Comparison of ENCODE assay signal across 11 mouse cellular contexts in the genomic region with DNA sequence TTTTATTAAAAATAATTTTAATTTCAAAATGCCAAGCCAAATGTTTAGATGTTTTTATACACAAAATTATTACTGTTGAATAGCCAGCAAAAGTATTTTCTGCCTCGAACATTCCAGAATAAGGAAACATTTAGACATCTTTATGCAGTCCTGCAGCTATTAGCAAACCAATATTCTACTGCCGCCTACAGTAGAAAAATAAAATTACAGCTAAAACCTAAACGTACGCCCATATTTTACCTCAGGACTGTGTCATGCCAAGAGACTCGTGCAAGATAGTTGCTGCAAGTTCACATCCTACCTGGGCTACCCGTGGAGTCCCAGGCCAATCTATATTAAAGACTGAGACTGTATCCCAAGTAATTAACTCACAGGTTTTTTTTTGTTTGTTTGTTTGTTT. TPM values are rescaled to one million over a fixed set of nuclear protein-coding genes. Genes with fewer than 3 reads are reported as not detected.
DNase-seq lines count a peak whose midpoint lies in the region; ATAC-seq and TF ChIP-seq lines count a peak whose summit lies in the region.
"Had no signal": no experiment of that assay in that cellular context is flagged by ENCODE, and none has a peak within 500 bp of the region (broad histone marks: within the 10 kb centered on the region; RNA-seq: fewer than 3 reads in every experiment).

No protein-coding gene starts in this region.

- peak; percentile 66 for TF ChIP-seq CTCF in gastrocnemius, adult 2 months (IDR thresholded peaks at IDR 0.05)
- peak; percentile 51 for TF ChIP-seq CTCF in lung, embryonic 14.5 days (IDR thresholded peaks at IDR 0.05; ENCODE audit: low read depth)

- intact Hi-C loops in gastrocnemius, adult 2 months (cut with DNase I) = loop anchor here (10.0 kb wide), 1 partner anchor 255 kb away; no protein-coding TSS in a partner anchor
- intact Hi-C loops in heart, postnatal 14 days (cut with DNase I) = loop anchor here (10.0 kb wide), 1 partner anchor 745 kb away; no protein-coding TSS in a partner anchor

- no peak for ATAC-seq in lung, embryonic 14.5 days (ENCODE audit: insufficient read depth)
- ATAC-seq in inflammation-experienced regulatory T-cells, adult 6 months = peak; percentile 36
- ATAC-seq in monocyte, adult 5-6 weeks (replicated peaks; ENCODE audit: insufficient number of reproducible peaks, low FRiP score, low TSS enrichment, poor library complexity, severe bottlenecking) = no peak

- 50% methylated on average over 6 of the region's 6 CpGs for WGBS in lung, embryonic 14.5 days

- H3K4me2 ChIP-seq in lung, embryonic 14.5 days = no peak overlapping the region
- H3K4me2 ChIP-seq: limb, embryonic 15.5 days had no signal

- no peaks in the 10 kb centered on the region for H3K4me1 ChIP-seq in lung, embryonic 14.5 days (ENCODE audit: insufficient read depth)

- no peak overlapping the region for H3K27ac ChIP-seq in gastrocnemius, adult 2 months
- H3K27ac ChIP-seq in lung, embryonic 14.5 days (ENCODE audit: low read depth) = no peak overlapping the region
- H3K27ac ChIP-seq: limb, embryonic 15.5 days had no signal

- H3K36me3 ChIP-seq in lung, embryonic 14.5 days (ENCODE audit: insufficient read depth) = peaks cover 10% of the 10 kb centered on the region; the same call in 1 of the 2 replicates

- peaks cover 28% of the 10 kb centered on the region; the same call in 1 of the 2 replicates for H3K9me3 ChIP-seq in lung, embryonic 14.5 days (ENCODE audit: low read depth, low read length)

- no peak overlapping the region for H3K4me3 ChIP-seq in gastrocnemius, adult 2 months
- no peak overlapping the region for H3K4me3 ChIP-seq in lung, embryonic 14.5 days (ENCODE audit: low read depth, low read length)
- H3K4me3 ChIP-seq: limb, embryonic 15.5 days had no signal

- DNase-seq in gastrocnemius, adult 2 months = no peak
- DNase-seq in gastrocnemius, adult 18-20 months (ENCODE audit: low spot score) = no peak
- peak; percentile 74 for DNase-seq in lung, embryonic 14.5 days
- DNase-seq in lung, postnatal 4 days = no peak
- peak; percentile 60 for DNase-seq in ES-CJ7 (ENCODE audit: low read depth, low spot score)
- no peak for DNase-seq in heart, postnatal 14 days
- DNase-seq: right cerebral cortex, postnatal 25 days; thymus, adult 18-20 months had no signal

- H3K27me3 ChIP-seq in lung, embryonic 14.5 days (ENCODE audit: insufficient read depth, low read length) = no peaks in the 10 kb centered on the region
- H3K27me3 ChIP-seq: limb, embryonic 15.5 days had no signal

- no peak overlapping the region for H3K9ac ChIP-seq in lung, embryonic 14.5 days
- H3K9ac ChIP-seq: limb, embryonic 15.5 days had no signal

RNA-seq across cellular contexts. Expression of gene Zrsr1, which starts 2.3 kb away (rescaled TPM):
- 10 to 100 TPM; 20.7 to 20.9 TPM for total RNA-seq in gastrocnemius, adult 2 months (2021)
- 10 to 100 TPM; 21.1 to 25.0 TPM for total RNA-seq in gastrocnemius, adult 18-20 months (2021)
- 2.8 and 3.3 TPM in 2 replicates for polyA plus RNA-seq in lung, embryonic 14.5 days (2014; fragmentation: Nextera tagmentation; extraction: Ambion mirVana)
- polyA plus RNA-seq in inflammation-experienced regulatory T-cells, adult 6 months (2017; shearing (Covaris generic)) = 10 to 100 TPM in 1 of 3 experiments, 1 to 10 TPM in 2; 6.2 to 11.1 (median 8.8) TPM
- 18.8 to 34.8 TPM (median 27.8 TPM) in 3 replicates for total RNA-seq in monocyte, adult 5-6 weeks (2017)
- 10 to 100 TPM; 10.2 to 11.6 TPM for total RNA-seq in heart, postnatal 14 days (2021)

RNA-seq across cellular contexts. Expression of gene Gm28048, which starts 12.4 kb away (rescaled TPM):
- 1 to 10 TPM; 1.8 to 2.1 TPM for total RNA-seq in gastrocnemius, adult 2 months (2021)
- 1 to 10 TPM; 1.7 to 2.3 TPM for total RNA-seq in gastrocnemius, adult 18-20 months (2021)
- polyA plus RNA-seq in lung, embryonic 14.5 days (2014; fragmentation: Nextera tagmentation; extraction: Ambion mirVana) = 15.3 and 16.6 TPM in 2 replicates
- polyA plus RNA-seq in inflammation-experienced regulatory T-cells, adult 6 months (2017; shearing (Covaris generic)) = 10 to 100 TPM; 32.2 to 37.8 (median 34.9) TPM
- 21.3 to 32.3 TPM (median 25.1 TPM) in 3 replicates for total RNA-seq in monocyte, adult 5-6 weeks (2017)
- 1 to 10 TPM; 5.5 to 9.2 TPM for total RNA-seq in heart, postnatal 14 days (2021)

RNA-seq across cellular contexts. Expression of gene Commd1, which starts 12.7 kb away (rescaled TPM):
- 100 to 1,000 TPM in 1 of 2 experiments, 10 to 100 TPM in 1; 89.3 to 105 TPM for total RNA-seq in gastrocnemius, adult 2 months (2021)
- total RNA-seq in gastrocnemius, adult 18-20 months (2021) = 100 to 1,000 TPM in 1 of 2 experiments, 10 to 100 TPM in 1; 93.4 to 109 TPM
- 409 and 422 TPM in 2 replicates for polyA plus RNA-seq in lung, embryonic 14.5 days (2014; fragmentation: Nextera tagmentation; extraction: Ambion mirVana)
- 100 to 1,000 TPM in 1 of 3 experiments, 10 to 100 TPM in 2; 72.3 to 139 (median 76.1) TPM for polyA plus RNA-seq in inflammation-experienced regulatory T-cells, adult 6 months (2017; shearing (Covaris generic))
- 42.8 to 84.2 TPM (median 45.9 TPM) in 3 replicates for total RNA-seq in monocyte, adult 5-6 weeks (2017)
- 100 to 1,000 TPM; 150 to 168 TPM for total RNA-seq in heart, postnatal 14 days (2021)

RNA-seq across cellular contexts. Expression of gene Cct4, which starts 20.8 kb away (rescaled TPM):
- total RNA-seq in gastrocnemius, adult 2 months (2021) = 100 to 1,000 TPM in 1 of 2 experiments, 10 to 100 TPM in 1; 99.6 to 110 TPM
- total RNA-seq in gastrocnemius, adult 18-20 months (2021) = 100 to 1,000 TPM; 104 to 105 TPM
- 302 and 320 TPM in 2 replicates for polyA plus RNA-seq in lung, embryonic 14.5 days (2014; fragmentation: Nextera tagmentation; extraction: Ambion mirVana)
- polyA plus RNA-seq in inflammation-experienced regulatory T-cells, adult 6 months (2017; shearing (Covaris generic)) = 100 to 1,000 TPM; 197 to 230 (median 201) TPM
- 162 to 183 TPM (median 162 TPM) in 3 replicates for total RNA-seq in monocyte, adult 5-6 weeks (2017)
- 100 to 1,000 TPM; 108 to 120 TPM for total RNA-seq in heart, postnatal 14 days (2021)

RNA-seq across cellular contexts. Expression of gene Fam161a, which starts 37.8 kb away (rescaled TPM):
- total RNA-seq in gastrocnemius, adult 2 months (2021) = 1 to 10 TPM; 1.9 to 3.0 TPM
- 1 to 10 TPM; 4.2 to 5.1 TPM for total RNA-seq in gastrocnemius, adult 18-20 months (2021)
- polyA plus RNA-seq in lung, embryonic 14.5 days (2014; fragmentation: Nextera tagmentation; extraction: Ambion mirVana) = 3.8 and 4.0 TPM in 2 replicates
- polyA plus RNA-seq in inflammation-experienced regulatory T-cells, adult 6 months (2017; shearing (Covaris generic)) = 1 to 10 TPM; 2.0 to 6.1 (median 2.8) TPM
- 1.2 to 4.5 TPM (median 1.8 TPM) in 3 replicates for total RNA-seq in monocyte, adult 5-6 weeks (2017)
- 1 to 10 TPM; 2.9 to 3.8 TPM for total RNA-seq in heart, postnatal 14 days (2021)

Comparison
In these comparisons a context has a peak if more than half of its experiments do, and no peak if none do; other contexts are left out.
1. DNase-seq: peak in lung, embryonic 14.5 days (single experiment) and ES-CJ7 (single experiment); none in gastrocnemius, adult 2 months (single experiment), gastrocnemius, adult 18-20 months (single experiment), lung, postnatal 4 days (0 of 2) and heart, postnatal 14 days (0 of 2).